Mouse (Mus musculus) forebrain, embryonic 11.5 days (tissue): Measurements from ENCODE around the gene Fabp2. TPM values are rescaled to one million over a fixed set of nuclear protein-coding genes. Genes with fewer than 3 reads are reported as not detected.
"Not testable (repeated sequence)": the region's sequence is repeated elsewhere in the genome, so short reads cannot be mapped to it uniquely, and the experiment has no call there.

Experiments
- ATAC-seq: fragments of 200-750 bp; cut with Nextera tagmentation; replicated peaks from 2 replicates; pipeline ENCODE4 v1.8.0; 2017; ENCODE audit warnings: moderate TSS enrichment; ENCODE audit not compliant: low FRiP score
- DNase-seq: peaks from one replicate; pipeline ENCODE4 v3.0.0-alpha.2; 2017; ENCODE audit warnings: low spot score
- H3K27ac ChIP-seq: fragments of 300-500 bp; sonication (generic); 2 replicates; pipeline ENCODE4 v1.5.1; 2014; ENCODE audit warnings: low read depth, low read length
- H3K27me3 ChIP-seq: fragments of 300-500 bp; sonication (generic); 2 replicates; pipeline ENCODE4 v1.6.1; 2014; ENCODE audit warnings: mild to moderate bottlenecking, low read length, mixed read lengths; ENCODE audit not compliant: control insufficient read depth, insufficient read depth
- H3K36me3 ChIP-seq: fragments of 300-500 bp; sonication (generic); 2 replicates; pipeline ENCODE4 v1.6.1; 2014; ENCODE audit warnings: mild to moderate bottlenecking, low read length, moderate library complexity, mixed read lengths; ENCODE audit not compliant: control insufficient read depth, insufficient read depth
- H3K4me1 ChIP-seq: fragments of 300-500 bp; sonication (generic); replicated peaks from 2 replicates; pipeline ENCODE4 v1.6.1; 2014; ENCODE audit warnings: low read length, mixed read lengths; ENCODE audit not compliant: control insufficient read depth, insufficient read depth
- H3K4me2 ChIP-seq: fragments of 300-500 bp; sonication (generic); 2 replicates; pipeline ENCODE4 v1.6.1; 2014; ENCODE audit warnings: low read depth, mild to moderate bottlenecking, low read length, moderate library complexity, mixed read lengths; ENCODE audit not compliant: severe bottlenecking
- H3K4me3 ChIP-seq: fragments of 300-500 bp; sonication (generic); 2 replicates; pipeline ENCODE4 v1.5.1; 2014; ENCODE audit warnings: low read depth, low read length
- H3K9ac ChIP-seq: fragments of 300-500 bp; sonication (generic); 2 replicates; pipeline ENCODE4 v1.6.1; 2014; ENCODE audit warnings: low read length
- H3K9me3 ChIP-seq: fragments of 300-500 bp; sonication (generic); 2 replicates; pipeline ENCODE4 v1.6.1; 2016; ENCODE audit warnings: low read length, mixed read lengths; ENCODE audit not compliant: control insufficient read depth
- WGBS: fragments of 180-500 bp; shearing (Covaris S2); extraction: QIAGEN DNeasy Blood & Tissue Kit; methylation state at CpG from one replicate; pipeline ENCODE4 v1.1.7; 2014; 5-methylcytosine and 5-hydroxymethylcytosine counted together
- polyA plus RNA-seq: library from polyadenylated mRNA; unstranded; fragments of >200 nt; fragmentation: Nextera tagmentation; extraction: Ambion mirVana; gene quantifications from 2 replicates; pipeline ENCODE4 v1.2.1, GENCODE M21; 2014

Gene Fabp2
- polyA plus RNA-seq, 1 experiment from 2014 or later = not detected

DNA sequence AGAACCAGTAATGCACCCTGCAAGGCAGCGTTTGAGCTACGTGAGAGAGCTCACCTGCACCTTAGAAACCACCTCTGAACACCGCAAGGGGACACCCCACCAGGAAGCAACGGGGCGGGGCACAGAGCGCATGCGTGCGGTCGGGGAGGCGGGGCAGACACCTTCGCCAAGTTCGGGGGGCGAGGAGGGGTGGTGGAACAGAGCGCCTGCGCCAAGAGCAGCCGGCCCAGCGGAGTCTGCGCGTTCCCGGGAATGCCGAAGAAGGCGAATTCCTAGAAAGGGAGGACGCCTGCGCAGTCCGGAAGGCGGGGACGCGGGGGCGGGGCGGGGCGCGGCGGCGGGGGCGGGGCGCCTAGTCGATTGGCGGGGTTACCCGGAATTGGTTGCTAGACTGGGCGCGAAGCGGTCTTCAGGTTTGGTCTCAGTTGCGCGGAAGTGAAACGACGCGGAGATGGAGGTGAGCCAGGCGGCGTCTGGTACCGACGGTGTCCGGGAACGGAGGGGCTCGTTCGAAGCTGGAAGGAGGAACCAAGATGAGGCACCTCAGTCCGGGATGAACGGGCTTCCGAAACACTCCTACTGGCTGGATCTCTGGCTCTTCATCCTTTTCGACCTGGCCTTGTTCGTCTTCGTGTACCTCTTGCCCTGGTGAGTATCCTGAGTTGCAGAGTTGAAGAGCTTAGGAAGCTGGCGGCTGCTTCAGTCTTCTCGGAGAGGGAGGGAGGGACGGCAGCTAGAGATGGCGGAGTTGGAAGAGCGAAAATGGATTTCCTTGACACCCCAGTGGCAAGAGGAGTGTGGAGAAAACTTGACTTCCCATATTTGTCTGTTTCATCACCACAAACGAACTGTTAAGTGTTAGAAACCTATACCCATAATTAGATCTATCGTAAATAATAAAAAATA is 29.4 kb downstream of the Fabp2 start, which contains the start of gene 1810037I17Rik:
TSS of gene 1810037I17Rik (plus strand) at position 195 of the 906 bp plus-strand sequence.
- under 1% methylated on average over 51 of the region's 68 CpGs for WGBS
- H3K27me3 ChIP-seq = no peaks in the 10 kb centered on the region
- peak within 1 kb of the TSS; percentile 64 for H3K9ac ChIP-seq
- ATAC-seq (peak; percentile 99), DNase-seq (peak; percentile 99)
- H3K4me2 ChIP-seq = peak within 1 kb of the TSS; percentile 61
- no peaks in the 10 kb centered on the region for H3K9me3 ChIP-seq
- H3K36me3 ChIP-seq = no peaks in the 10 kb centered on the region
- peaks cover 2% of the 10 kb centered on the region; the same call in 1 of the 2 replicates for H3K4me1 ChIP-seq
- H3K27ac ChIP-seq = peak within 1 kb of the TSS; percentile 25; the same call in 1 of the 2 replicates
- H3K4me3 ChIP-seq = peak within 1 kb of the TSS; percentile 53

DNA sequence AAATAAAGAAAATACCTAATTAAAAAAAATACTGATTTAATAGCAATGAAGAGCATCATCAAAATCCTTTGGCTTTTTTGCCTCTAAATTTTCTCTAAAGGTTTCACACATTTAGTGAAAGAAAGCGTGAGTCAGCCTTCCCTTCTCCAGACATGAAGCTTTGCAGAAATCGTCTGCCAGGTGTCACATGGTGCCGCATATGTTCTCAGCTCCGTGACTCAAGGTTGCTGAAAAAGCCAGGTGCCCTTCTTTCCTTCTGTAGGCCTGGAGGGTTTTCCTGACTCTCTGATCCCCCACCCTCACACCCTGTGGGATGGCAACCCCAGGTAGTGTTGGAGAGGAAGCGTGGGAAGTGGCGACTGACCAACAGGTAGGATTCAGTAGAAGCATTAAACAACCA is 34.9 kb downstream of the Fabp2 start:
- 92% methylated on average over 6 of the region's 6 CpGs for WGBS
- no peak overlapping the region for H3K4me3 ChIP-seq
- no peak overlapping the region for H3K9ac ChIP-seq
- no peak overlapping the region for H3K4me2 ChIP-seq
- DNase-seq (no peak), ATAC-seq (no peak)
- H3K9me3 ChIP-seq = no peaks in the 10 kb centered on the region
- no peak overlapping the region for H3K27ac ChIP-seq
- peaks cover 2% of the 10 kb centered on the region; the same call in 1 of the 2 replicates for H3K4me1 ChIP-seq
- no peaks in the 10 kb centered on the region for H3K36me3 ChIP-seq
- H3K27me3 ChIP-seq = no peaks in the 10 kb centered on the region

DNA sequence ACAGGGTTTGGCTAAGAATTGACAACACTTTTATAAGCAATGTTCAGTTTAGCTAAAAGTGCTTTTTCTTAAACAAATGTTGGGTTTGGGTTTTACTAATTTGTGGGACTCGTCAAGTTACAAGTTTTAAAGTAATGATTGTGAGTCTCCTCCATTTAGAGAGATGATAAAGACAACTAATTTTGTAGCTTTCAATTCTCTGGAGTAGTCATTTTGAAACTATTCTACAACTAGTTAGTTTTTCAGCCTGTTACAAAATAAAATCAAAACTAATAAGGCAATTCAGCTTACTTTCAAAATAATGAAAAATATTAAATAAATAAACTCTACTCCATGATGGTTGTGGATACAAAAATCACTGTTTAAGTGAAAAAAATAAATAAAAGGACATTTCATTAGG is 37.6 kb downstream of the Fabp2 start:
- DNase-seq (no peak), ATAC-seq (no peak)
- 95% methylated on average over 1 of the region's 1 CpGs for WGBS
- Histone ChIP-seq H3K4me1 (no peaks in the 10 kb centered on the region), H3K36me3 (no peaks in the 10 kb centered on the region), H3K4me2 (no peak overlapping the region), H3K27ac (no peak overlapping the region), H3K4me3 (no peak overlapping the region), H3K27me3 (no peaks in the 10 kb centered on the region), H3K9ac (no peak overlapping the region), H3K9me3 (no peaks in the 10 kb centered on the region)

DNA sequence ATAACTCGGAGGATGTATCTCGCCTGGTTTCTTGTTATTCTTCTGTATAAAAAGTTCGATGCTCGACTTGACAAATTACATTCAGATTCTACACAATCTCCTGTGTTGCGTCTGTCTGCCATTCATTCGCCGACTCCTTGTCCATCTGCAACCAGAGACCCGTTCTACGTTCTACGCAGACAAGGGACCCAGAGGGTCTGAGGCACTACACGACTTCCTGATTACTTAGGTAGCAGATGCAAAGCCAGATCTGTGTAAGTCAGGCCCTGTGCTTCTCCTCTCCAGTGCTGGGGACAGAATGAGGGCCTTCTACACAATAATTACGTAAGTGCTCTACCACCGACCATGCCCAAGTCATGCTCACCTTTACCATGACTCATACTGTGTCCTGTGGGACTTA is 42.3 kb downstream of the Fabp2 start:
- not testable (repeated sequence) for ATAC-seq, DNase-seq, H3K4me2 ChIP-seq, H3K4me1 ChIP-seq, H3K27me3 ChIP-seq, H3K27ac ChIP-seq, H3K36me3 ChIP-seq, H3K9me3 ChIP-seq, H3K9ac ChIP-seq, H3K4me3 ChIP-seq
- 71% methylated on average over 13 of the region's 13 CpGs for WGBS

DNA sequence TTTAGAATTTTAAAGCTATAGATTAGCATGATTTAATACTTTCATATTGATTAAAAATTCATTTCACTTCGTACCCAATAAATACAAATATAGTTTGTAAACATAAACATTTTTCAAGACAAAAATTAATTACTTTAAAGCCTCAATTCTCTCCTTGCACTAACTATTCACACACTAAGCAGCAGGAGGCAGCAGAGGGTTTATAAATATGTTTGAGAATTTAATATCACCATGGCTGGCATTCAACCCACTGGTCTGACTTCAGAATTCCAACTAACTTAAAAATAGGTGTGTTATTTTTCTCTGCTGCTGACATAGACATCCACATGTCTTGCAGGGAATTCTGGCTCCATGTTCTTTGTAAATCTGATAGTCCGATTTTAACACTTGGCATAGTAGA is 44.3 kb downstream of the Fabp2 start:
- no peaks in the 10 kb centered on the region for H3K9me3 ChIP-seq
- DNase-seq = no peak
- WGBS = 85% methylated on average over 2 of the region's 2 CpGs

DNA sequence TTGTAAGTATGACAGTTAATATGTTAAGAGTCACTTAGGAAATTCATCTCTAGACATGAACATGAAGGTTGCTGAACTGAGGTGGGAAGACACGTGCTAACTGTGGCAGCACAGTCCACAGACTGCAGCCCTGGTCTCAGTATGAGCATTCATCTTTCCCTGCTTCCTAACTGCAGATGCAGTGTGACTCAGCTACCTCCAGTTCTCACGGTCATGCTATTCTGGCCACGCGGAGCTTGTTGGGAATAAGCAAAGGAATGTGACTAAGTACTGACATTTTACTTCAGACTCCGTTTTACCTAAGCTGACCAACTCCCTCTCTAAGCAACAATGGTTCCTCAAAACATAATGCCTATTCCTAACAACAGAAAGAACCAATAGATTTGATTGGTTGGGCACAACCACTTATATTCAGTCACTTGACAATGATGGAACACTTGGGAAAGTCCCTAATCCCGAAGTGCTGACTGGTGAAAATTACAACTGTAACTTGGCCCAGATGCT is 48.6 kb downstream of the Fabp2 start:
- no peak for DNase-seq
- no peak overlapping the region for H3K9ac ChIP-seq
- no peak overlapping the region for H3K27ac ChIP-seq
- no peaks in the 10 kb centered on the region for H3K27me3 ChIP-seq
- WGBS = 84% methylated on average over 6 of the region's 6 CpGs
- no peaks in the 10 kb centered on the region for H3K9me3 ChIP-seq
- no peak overlapping the region for H3K4me2 ChIP-seq
- H3K36me3 ChIP-seq = no peaks in the 10 kb centered on the region; the same call in 1 of the 2 replicates
- H3K4me1 ChIP-seq = no peaks in the 10 kb centered on the region
- no peak overlapping the region for H3K4me3 ChIP-seq
- no peak for ATAC-seq

More for the DNA sequence above, 44.3 kb downstream of the Fabp2 start:
- Histone ChIP-seq H3K4me2 (no peak overlapping the region), H3K27me3 (no peaks in the 10 kb centered on the region), H3K4me3 (no peak overlapping the region), H3K27ac (no peak overlapping the region), H3K36me3 (no peaks in the 10 kb centered on the region), H3K9ac (no peak overlapping the region), H3K4me1 (no peaks in the 10 kb centered on the region)
- no peak for ATAC-seq

Other genes starting within 250 kb of the Fabp2 start
- 5.3 and 5.5 TPM in 2 replicates for gene Pde5a, start 166.1 kb upstream of the Fabp2 start, polyA plus RNA-seq
- gene Gm10959, start 24.3 kb downstream of the Fabp2 start, polyA plus RNA-seq = not detected in 2 replicates
- 88.0 and 95.6 TPM in 2 replicates for gene 1810037I17Rik, start 29.1 kb downstream of the Fabp2 start, polyA plus RNA-seq
- 4.8 and 6.0 TPM in 2 replicates for gene Usp53, start 89.4 kb downstream of the Fabp2 start, polyA plus RNA-seq
- not detected in 2 replicates for gene Myoz2, start 139.9 kb downstream of the Fabp2 start, polyA plus RNA-seq